9 mouse cellular contexts compared by ENCODE assay signal in genomic region chr8:91797626-91798271, GRCm38 (mm10). TPM values are rescaled to one million over a fixed set of nuclear protein-coding genes. Genes with fewer than 3 reads are reported as not detected.
DNase-seq lines count a peak whose midpoint lies in the region; ATAC-seq and TF ChIP-seq lines count a peak whose summit lies in the region.
"Had no signal": no experiment of that assay in that cellular context is flagged by ENCODE, and none has a peak within 500 bp of the region (broad histone marks: within the 10 kb centered on the region; RNA-seq: fewer than 3 reads in every experiment).

No protein-coding gene starts in this region.

- peak overlapping the region; percentile 67 for H3K4me2 ChIP-seq in intestine, embryonic 15.5 days (replicated peaks)
- peak overlapping the region; percentile 51 for H3K4me2 ChIP-seq in liver, embryonic 16.5 days (ENCODE audit: low read depth, low read length)

- WGBS in intestine, embryonic 15.5 days, result 2% methylated on average over 35 of the region's 35 CpGs
- WGBS in liver, embryonic 16.5 days (ENCODE audit: insufficient replicate concordance), result under 1% methylated on average over 35 of the region's 35 CpGs
- WGBS in olfactory bulb, adult 2 months, result 2% methylated on average over 35 of the region's 35 CpGs

- H3K4me1 ChIP-seq in intestine, embryonic 15.5 days (replicated peaks), result peaks cover 41% of the 10 kb centered on the region
- no peaks in the 10 kb centered on the region; the same call in 1 of the 2 replicates for H3K4me1 ChIP-seq in liver, embryonic 16.5 days (ENCODE audit: control insufficient read depth, low read depth, low read length)
- peaks cover 30% of the 10 kb centered on the region for H3K4me1 ChIP-seq in olfactory bulb, adult 2 months (ENCODE audit: control insufficient read depth, insufficient read depth, low read length)

- H3K9me3 ChIP-seq in intestine, embryonic 15.5 days, result no peaks in the 10 kb centered on the region
- no peaks in the 10 kb centered on the region for H3K9me3 ChIP-seq in liver, embryonic 16.5 days (replicated peaks; ENCODE audit: control insufficient read depth, low read length)

- H3K27me3 ChIP-seq in intestine, embryonic 15.5 days (replicated peaks), result peaks cover 77% of the 10 kb centered on the region
- peaks cover 74% of the 10 kb centered on the region for H3K27me3 ChIP-seq in liver, embryonic 16.5 days (ENCODE audit: control insufficient read depth, insufficient read depth, low read depth, low read length)
- H3K27me3 ChIP-seq: Patski had no signal

- DNase-seq in left cerebral cortex, adult 2 months (ENCODE audit: extremely low spot score in 1 of 2, low spot score in 2 of 2), result peak; percentile 25 to 52
- no peak for DNase-seq in left cerebral cortex, adult 11 months (ENCODE audit: low spot score)
- peak; percentile 76 to 82 for DNase-seq in cerebellum, postnatal 25 days
- peak; percentile 63 for DNase-seq in gastrocnemius, postnatal 14 days
- no peak for DNase-seq in T-cell, adult 2 months (ENCODE audit: low spot score)

- TF ChIP-seq CTCF in left cerebral cortex, adult 2 months (IDR thresholded peaks at IDR 0.05), result peak; percentile 71
- peak; percentile 37; the same call in 1 of the 2 replicates for TF ChIP-seq CTCF in olfactory bulb, adult 2 months (IDR thresholded peaks at IDR 0.05; ENCODE audit: insufficient read depth, low read depth, low read length)

- no peak overlapping the region for H3K9ac ChIP-seq in intestine, embryonic 15.5 days
- H3K9ac ChIP-seq in liver, embryonic 16.5 days (ENCODE audit: low read depth, low read length), result no peak overlapping the region

- H3K4me3 ChIP-seq in left cerebral cortex, adult 2 months, result peak overlapping the region; percentile 22; the same call in 1 of the 2 replicates
- peak overlapping the region; percentile 32 for H3K4me3 ChIP-seq in intestine, embryonic 15.5 days (replicated peaks)
- H3K4me3 ChIP-seq in liver, embryonic 16.5 days (ENCODE audit: low read depth, low read length), result peak overlapping the region; percentile 23
- peak overlapping the region; percentile 8; the same call in 1 of the 2 replicates for H3K4me3 ChIP-seq in olfactory bulb, adult 2 months (ENCODE audit: insufficient read depth, low read depth, low read length)

- no peaks in the 10 kb centered on the region for H3K36me3 ChIP-seq in intestine, embryonic 15.5 days
- H3K36me3 ChIP-seq in liver, embryonic 16.5 days (ENCODE audit: control insufficient read depth, insufficient read depth), result no peaks in the 10 kb centered on the region

- no peak for ATAC-seq in intestine, embryonic 15.5 days
- ATAC-seq in liver, embryonic 16.5 days (ENCODE audit: low read depth), result no peak
- ATAC-seq: Patski had no signal

- H3K27ac ChIP-seq in left cerebral cortex, adult 2 months, result no peak overlapping the region
- no peak overlapping the region for H3K27ac ChIP-seq in intestine, embryonic 15.5 days
- H3K27ac ChIP-seq in liver, embryonic 16.5 days (ENCODE audit: low read length), result no peak overlapping the region
- no peak overlapping the region for H3K27ac ChIP-seq in olfactory bulb, adult 2 months (ENCODE audit: insufficient read depth, low read depth, low read length)

- no peak for TF ChIP-seq POLR2A in olfactory bulb, adult 2 months (IDR thresholded peaks at IDR 0.05; ENCODE audit: insufficient read depth, low read depth, low read length)

- intact Hi-C loops in left cerebral cortex, adult 2 months (cut with DNase I), result loop anchor here (1.0 to 10.0 kb wide), 5 partner anchors 265 to 925 kb away; no protein-coding TSS in a partner anchor
- intact Hi-C loops in gastrocnemius, postnatal 14 days (cut with DNase I; ENCODE audit: low total_unique reads), result loop anchor here (5.0 kb wide), 2 partner anchors 265 to 570 kb away; no protein-coding TSS in a partner anchor

RNA-seq across cellular contexts. Expression of gene Irx3, which starts 4.1 kb away (rescaled TPM):
- under 1 TPM; 0.14 to 0.21 TPM for total RNA-seq in left cerebral cortex, adult 2 months (2021)
- under 1 TPM; 0.29 to 0.35 TPM for total RNA-seq in gastrocnemius, postnatal 14 days (2021)
- polyA plus RNA-seq in intestine, embryonic 15.5 days (2015; fragmentation: Nextera tagmentation; extraction: Ambion mirVana), result 0.58 and 0.63 TPM in 2 replicates
- polyA plus RNA-seq in liver, embryonic 16.5 days (2015; fragmentation: Nextera tagmentation; extraction: Ambion mirVana), result not detected in 2 replicates
- not detected in 2 replicates for polyA plus RNA-seq in olfactory bulb, adult 2 months (2012; ENCODE audit: insufficient read depth, insufficient read length, low replicate concordance, missing spikeins)

Comparison
In these comparisons a context has a peak if more than half of its experiments do, and no peak if none do; other contexts are left out.
1. DNase-seq: peak in left cerebral cortex, adult 2 months (2 of 2), cerebellum, postnatal 25 days (2 of 2) and gastrocnemius, postnatal 14 days (single experiment); none in left cerebral cortex, adult 11 months (single experiment) and T-cell, adult 2 months (single experiment).
2. Peak in every context shown above with its lines, with median percentiles within 50 percentile points of each other: H3K4me3 ChIP-seq.